Mouse (Mus musculus) lung, postnatal 25 days (tissue): ENCODE measurements at regions not wholly inside any gene's neighbourhood (a gene's known extent, or its start where the extent isn't known, plus 50 kb on each side); places are given as distances from the start of the nearest gene placed in this dataset.

Experiments
- DNase-seq: peaks from one replicate; pipeline ENCODE4 v3.0.0; 2022; ENCODE audit warnings: low spot score

DNA sequence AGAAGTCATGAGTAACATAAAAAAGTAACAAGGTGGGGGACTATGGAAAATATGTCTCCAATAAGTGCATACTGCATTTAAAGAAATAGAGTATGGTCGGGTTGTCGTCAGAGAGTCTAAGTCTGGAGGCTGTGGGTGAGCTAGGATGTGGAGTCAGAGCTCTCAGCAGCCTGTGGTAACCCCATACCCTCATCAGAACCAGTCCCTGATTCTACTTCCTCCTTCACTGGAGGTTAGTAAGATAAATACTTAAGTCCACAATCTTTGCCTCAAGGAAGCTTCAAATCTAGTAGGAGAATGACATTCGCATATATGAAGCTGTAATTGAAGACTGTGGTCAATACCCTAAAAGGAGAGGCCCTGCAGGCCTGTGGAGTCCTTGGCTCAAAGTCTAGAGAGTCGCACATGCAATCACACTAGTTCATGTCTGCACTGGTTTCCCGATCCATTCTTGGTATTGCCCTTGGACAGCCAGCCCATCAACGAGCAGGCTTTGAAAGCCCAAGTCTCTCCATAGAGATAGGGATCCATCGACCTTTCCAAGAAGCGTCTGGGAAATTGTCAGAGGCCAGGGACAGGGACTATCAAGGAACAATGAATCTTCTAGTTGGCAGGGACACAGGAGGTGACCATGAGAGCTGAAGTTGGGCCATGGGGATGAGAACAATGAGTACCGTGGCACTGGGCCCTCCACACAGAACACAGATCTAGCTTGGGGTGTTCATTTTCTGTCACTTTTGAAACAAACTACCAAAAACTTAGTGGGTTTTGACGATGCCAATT, 200.3 kb downstream of the Zfp36l1 start:
- DNase-seq = no peak

DNA sequence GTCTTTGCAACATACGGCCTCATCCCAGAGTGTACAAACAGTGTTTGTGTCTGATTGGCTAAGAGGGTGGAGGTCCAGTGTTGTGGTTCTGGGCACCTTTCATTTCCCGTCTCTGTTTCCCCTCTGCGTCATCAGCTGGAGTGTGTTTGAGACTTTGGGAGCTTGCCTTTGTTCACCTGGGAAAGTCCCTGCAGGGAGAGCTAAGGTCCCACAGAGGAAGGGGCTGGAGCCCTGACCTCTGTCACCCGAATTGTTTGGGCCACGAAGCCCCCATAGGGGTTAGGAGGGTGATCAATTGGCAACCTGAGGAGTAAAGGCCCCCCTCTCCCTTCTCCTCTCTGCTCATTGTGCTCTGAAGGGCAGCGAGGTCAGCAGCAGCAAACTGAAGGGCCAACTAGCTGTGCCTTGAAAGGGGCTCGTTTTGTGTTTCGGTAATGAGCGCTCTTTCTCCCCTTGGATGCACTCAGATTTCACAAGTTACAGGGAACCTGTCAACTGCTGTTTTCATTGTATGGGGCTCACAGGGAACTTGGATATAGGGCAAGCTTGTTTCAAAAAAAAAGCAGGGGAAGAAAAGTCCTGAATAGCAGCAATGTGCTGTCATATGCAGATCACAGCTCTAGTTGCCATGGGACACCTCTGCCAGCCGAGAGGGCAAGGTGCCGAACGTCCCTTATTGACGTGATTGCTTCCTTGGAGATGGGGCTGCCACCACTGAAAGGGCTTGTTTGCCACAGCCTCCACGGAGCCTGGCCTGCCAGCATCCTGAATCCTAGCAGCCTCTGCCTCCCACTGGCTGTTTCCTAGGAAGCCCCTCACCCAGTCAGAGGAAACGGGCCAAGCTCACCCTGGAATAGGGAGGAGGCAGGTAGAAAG, 201.7 kb downstream of the Zfp36l1 start:
- peak; percentile 66 for DNase-seq

DNA sequence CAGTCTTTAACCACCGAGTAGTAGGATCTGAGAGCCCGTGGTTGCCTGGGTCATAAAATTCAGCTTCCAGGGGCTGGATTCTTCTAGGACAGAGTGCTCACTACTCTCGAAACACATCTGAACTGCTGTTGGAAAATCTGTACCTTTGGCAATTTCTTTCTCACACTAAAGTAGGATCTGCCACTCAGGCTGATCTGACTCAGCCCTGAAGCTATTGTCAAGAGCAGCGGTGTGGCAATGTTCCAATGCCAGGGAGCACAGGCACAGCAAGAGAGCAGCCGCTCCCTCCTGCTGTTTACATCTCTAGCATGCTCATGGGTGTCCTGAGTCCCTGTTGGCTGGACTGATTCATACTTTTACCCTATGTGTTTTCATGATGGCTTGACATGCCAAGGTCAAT, 205.2 kb downstream of the Zfp36l1 start:
- DNase-seq = peak; percentile 92

- peak; percentile 27 for DNase-seq
These were observed 206.0 kb downstream of the Zfp36l1 start for GRCm38 (mm10) chr12:79906738-79907365.

GRCm38 (mm10) chr12:79905828-79906737, 206.7 kb downstream of the Zfp36l1 start:
- peak; percentile 81 for DNase-seq

GRCm38 (mm10) chr12:79904913-79905549, 207.8 kb downstream of the Zfp36l1 start:
- DNase-seq = peak; percentile 77

DNA sequence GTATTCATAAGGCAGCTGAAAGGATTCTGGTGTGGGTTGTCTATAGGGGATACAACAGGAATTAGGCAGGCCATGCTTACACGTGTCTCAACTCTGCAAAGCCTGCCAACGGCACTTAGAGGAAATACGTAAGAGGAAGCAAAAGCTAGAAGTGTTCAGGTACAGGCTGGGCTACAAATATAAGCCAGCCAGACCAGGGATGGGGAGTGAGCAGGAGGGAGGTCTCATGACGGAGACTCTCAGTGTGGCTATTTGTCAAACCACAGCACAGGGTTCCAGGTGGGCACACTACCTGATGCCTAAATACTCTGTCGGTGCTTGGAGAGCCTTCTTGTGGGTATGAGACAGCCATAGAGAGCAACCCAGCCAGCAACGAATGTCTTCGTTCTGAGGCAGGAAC, 210.1 kb downstream of the Zfp36l1 start:
- DNase-seq = no peak

GRCm38 (mm10) chr12:79902163-79902562, 210.7 kb downstream of the Zfp36l1 start:
- no peak for DNase-seq

DNA sequence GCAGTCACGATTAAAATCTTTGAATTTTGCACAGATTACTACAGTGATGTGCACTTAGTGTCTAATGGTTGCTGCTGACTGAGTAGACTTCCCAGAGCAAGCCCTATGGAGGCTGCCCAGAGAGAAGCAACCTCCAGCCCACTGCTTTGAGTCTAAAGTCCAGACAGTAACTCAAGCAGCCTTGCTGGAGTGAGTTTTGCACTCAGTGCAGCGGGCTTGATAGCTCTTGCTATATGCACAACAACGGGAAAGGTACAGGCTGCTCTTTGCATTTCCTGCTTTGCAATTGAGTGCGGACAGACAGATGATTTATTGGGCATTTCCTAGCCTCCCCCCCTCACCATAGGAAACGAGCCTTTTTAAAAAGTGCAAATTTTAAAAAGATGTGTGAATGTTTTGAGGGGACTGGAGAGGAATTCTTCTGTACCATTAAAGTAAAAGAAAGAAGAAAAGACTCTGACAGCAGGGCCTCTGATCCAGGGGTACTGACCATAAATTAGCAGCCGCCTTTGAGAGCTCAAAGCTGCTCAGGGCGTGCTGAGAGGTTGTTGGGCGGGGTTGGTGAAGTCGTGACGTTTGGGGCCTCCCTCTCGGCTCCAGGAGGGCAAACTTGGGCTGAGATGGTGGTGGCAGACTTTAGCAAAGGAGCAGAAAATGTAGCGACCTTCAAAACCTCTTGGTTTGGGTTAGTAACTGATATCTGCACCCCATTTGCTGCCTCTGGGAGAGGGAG, 214.4 kb downstream of the Zfp36l1 start:
- no peak for DNase-seq

DNA sequence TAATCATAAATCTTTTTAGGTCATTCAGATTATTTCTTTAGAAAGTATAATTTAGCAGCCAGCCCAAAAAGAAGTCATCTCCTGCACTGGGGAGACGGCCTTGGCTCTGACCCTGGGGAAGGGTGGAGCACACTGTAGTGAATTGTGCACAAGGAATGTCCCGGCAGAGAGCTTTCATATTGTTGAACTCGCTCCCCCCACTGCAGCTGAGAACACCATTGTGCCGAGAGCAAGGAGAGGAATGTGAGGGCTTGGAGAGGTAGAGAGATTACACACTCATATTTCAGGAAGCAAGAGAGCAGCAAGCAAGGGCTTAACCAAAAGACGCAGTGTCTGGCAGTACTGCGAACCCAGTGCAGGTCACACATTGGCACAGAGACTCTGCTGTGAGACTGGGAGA, 216.8 kb downstream of the Zfp36l1 start:
- DNase-seq = peak; percentile 86

GRCm38 (mm10) chr12:79895324-79895723, 217.5 kb downstream of the Zfp36l1 start:
- no peak for DNase-seq

GRCm38 (mm10) chr12:79892871-79893270, 219.9 kb downstream of the Zfp36l1 start:
- DNase-seq = peak; percentile 35

DNA sequence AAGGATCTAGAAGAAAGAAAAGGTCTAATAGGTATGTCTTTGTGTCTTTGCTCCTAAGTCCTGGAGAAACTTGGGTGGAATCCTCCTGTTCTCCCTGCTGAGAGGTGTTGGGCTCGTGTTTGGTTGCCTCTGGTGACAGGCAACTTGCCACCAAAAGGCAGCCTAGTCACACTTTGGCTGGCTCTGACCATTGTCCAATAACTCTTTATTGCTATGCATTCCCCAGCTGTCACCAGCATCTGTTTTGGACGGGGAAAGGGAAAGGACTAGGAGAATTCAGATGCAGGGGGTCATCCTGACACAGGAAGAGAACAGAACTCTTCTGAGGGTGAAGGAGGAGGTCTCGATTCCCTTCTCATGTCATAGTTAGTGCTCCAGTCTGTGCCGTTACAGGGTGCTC, 220.9 kb downstream of the Zfp36l1 start:
- no peak for DNase-seq

GRCm38 (mm10) chr12:79890887-79891286, 221.9 kb downstream of the Zfp36l1 start:
- no peak for DNase-seq

DNA sequence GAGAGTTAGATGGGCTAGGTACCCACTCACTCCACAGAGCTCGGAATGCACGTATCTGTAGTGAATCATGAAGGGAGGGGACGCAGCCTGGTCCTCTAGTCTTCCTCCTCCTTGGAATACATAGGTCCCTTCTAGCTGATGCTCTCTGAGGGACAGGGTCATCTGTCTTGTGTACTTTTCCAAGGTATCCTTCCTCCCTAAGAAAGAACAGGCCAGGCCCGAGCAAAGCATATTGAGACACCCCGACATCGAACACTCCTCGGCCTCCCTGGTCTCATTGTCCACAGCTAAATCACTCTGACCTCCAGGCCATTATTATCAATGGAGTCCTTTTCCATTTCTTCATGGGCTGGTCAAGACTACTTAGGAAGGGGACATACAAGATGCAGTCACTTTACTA, 222.5 kb downstream of the Zfp36l1 start:
- no peak for DNase-seq

DNA sequence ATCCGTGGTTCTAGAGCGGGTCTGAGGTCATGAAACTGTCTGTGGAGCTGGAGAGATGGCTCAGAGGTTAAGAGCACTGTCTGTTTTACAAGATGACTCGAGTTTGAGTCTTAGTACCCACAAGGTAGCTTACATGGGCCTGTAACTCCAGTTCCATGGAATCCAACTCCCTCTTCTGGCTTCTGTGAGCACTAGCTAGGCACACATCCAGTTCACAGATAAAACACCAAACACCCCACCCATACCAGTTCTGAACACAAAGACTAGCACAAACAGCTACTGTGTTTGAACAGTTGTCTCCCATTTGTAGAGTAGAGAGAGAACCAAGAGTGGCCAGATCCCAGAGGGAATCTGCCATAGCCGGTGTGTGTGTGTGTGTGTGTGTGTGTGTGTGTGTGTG, 224.0 kb downstream of the Zfp36l1 start:
- DNase-seq = no peak

GRCm38 (mm10) chr12:79888086-79888485, 224.7 kb downstream of the Zfp36l1 start:
- DNase-seq = no peak

DNA sequence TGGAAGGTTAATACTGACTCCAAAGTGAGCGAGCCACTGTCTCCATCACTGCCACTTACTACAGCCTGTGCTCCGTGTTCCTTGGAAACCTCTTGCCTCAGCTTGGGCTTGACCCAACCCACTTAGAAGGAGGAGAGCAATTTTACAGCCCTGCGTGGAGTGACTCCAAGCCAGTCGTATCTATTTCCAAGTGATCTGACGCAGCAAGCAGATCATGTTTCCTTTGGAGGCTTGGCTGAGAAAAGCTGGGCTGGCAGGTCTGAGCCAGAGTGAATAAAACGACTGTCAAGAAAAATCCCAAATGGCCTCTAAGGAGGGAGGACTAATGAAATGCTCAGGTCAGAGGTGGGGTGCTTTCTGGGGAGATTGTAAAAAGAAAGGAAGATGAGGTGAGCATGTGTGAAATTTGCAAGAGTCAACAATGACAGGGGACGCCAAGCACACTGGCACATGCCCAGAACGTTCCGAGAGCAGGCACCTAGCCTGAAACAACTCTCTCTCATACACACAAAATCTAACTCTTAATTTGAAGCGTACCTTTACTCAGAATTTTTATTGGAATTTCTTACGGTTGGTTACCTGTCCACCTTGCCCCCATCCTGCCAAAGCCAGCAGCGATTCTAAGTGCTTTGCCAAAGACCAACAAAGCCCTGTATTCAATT, 225.5 kb downstream of the Zfp36l1 start:
- DNase-seq = peak; percentile 87

- no peak for DNase-seq
These were observed 226.3 kb downstream of the Zfp36l1 start for GRCm38 (mm10) chr12:79886494-79886893.

GRCm38 (mm10) chr12:79885286-79885685, 227.5 kb downstream of the Zfp36l1 start:
- no peak for DNase-seq
